Mouse (Mus musculus): ENCODE measurements around the gene Ptov1. TPM values are rescaled to one million over a fixed set of nuclear protein-coding genes. Genes with fewer than 3 reads are reported as not detected.

Gene Ptov1
- polyA plus RNA-seq, 1 experiment = 141 TPM

- 62% methylated on average over 7 of the region's 7 CpGs for WGBS
- TF ChIP-seq POLR2A (IDR thresholded peaks at IDR 0.05; ENCODE audit: low read depth, low read length) = no peak
- TF ChIP-seq CTCF (IDR thresholded peaks at IDR 0.05; ENCODE audit: extremely low read depth, insufficient read length, insufficient replicate concordance, low read depth, low read length) = no peak
- H3K4me1 ChIP-seq (ENCODE audit: control insufficient read depth, insufficient read depth, insufficient read length, low read length) = peaks cover 26% of the 10 kb centered on the region
- no peaks in the 10 kb centered on the region for H3K27me3 ChIP-seq (ENCODE audit: control insufficient read depth, insufficient read depth, low read length)
- H3K4me3 ChIP-seq (ENCODE audit: low read depth, low read length) = no peak overlapping the region
- H3K36me3 ChIP-seq (ENCODE audit: control insufficient read depth, insufficient read depth, low read length) = peaks cover 3% of the 10 kb centered on the region; the same call in 1 of the 2 replicates
- no peak overlapping the region for H3K27ac ChIP-seq (ENCODE audit: insufficient read depth, low read depth, low read length)
These were observed 25.6 kb upstream of the Ptov1 start for GRCm38 (mm10) chr7:44895206-44895592.

- Histone ChIP-seq H3K27me3 (ENCODE audit: control insufficient read depth, insufficient read depth, low read length) (no peaks in the 10 kb centered on the region), H3K4me3 (ENCODE audit: low read depth, low read length) (no peak overlapping the region), H3K27ac (ENCODE audit: insufficient read depth, low read depth, low read length) (no peak overlapping the region), H3K4me1 (ENCODE audit: control insufficient read depth, insufficient read depth, insufficient read length, low read length) (peaks cover 27% of the 10 kb centered on the region), H3K36me3 (ENCODE audit: control insufficient read depth, insufficient read depth, low read length) (peaks cover 3% of the 10 kb centered on the region)
- no peak for TF ChIP-seq POLR2A (IDR thresholded peaks at IDR 0.05; ENCODE audit: low read depth, low read length)
- no peak for TF ChIP-seq CTCF (IDR thresholded peaks at IDR 0.05; ENCODE audit: extremely low read depth, insufficient read length, insufficient replicate concordance, low read depth, low read length)
- 85% methylated on average over 3 of the region's 3 CpGs for WGBS
These were observed 24.6 kb upstream of the Ptov1 start for GRCm38 (mm10) chr7:44894175-44894574.

- peaks cover 19% of the 10 kb centered on the region for H3K4me1 ChIP-seq (ENCODE audit: control insufficient read depth, insufficient read depth, insufficient read length, low read length)
- no peak for TF ChIP-seq CTCF (IDR thresholded peaks at IDR 0.05; ENCODE audit: extremely low read depth, insufficient read length, insufficient replicate concordance, low read depth, low read length)
- no peak for TF ChIP-seq POLR2A (IDR thresholded peaks at IDR 0.05; ENCODE audit: low read depth, low read length)
- WGBS = 24% methylated on average over 8 of the region's 8 CpGs
- H3K4me3 ChIP-seq (ENCODE audit: low read depth, low read length) = no peak overlapping the region
- H3K27ac ChIP-seq (ENCODE audit: insufficient read depth, low read depth, low read length) = peak overlapping the region; percentile 19; the same call in 1 of the 2 replicates
- peaks cover 9% of the 10 kb centered on the region for H3K36me3 ChIP-seq (ENCODE audit: control insufficient read depth, insufficient read depth, low read length)
- H3K27me3 ChIP-seq (ENCODE audit: control insufficient read depth, insufficient read depth, low read length) = no peaks in the 10 kb centered on the region
These were observed 23.6 kb upstream of the Ptov1 start for GRCm38 (mm10) chr7:44893197-44893596.

- peaks cover 19% of the 10 kb centered on the region for H3K4me1 ChIP-seq (ENCODE audit: control insufficient read depth, insufficient read depth, insufficient read length, low read length)
- H3K4me3 ChIP-seq (ENCODE audit: low read depth, low read length) = peak within 1 kb of the TSS; percentile 89
- peak within 1 kb of the TSS; percentile 89 for H3K27ac ChIP-seq (ENCODE audit: insufficient read depth, low read depth, low read length)
- WGBS = under 1% methylated on average over 56 of the region's 56 CpGs
- no peaks in the 10 kb centered on the region for H3K27me3 ChIP-seq (ENCODE audit: control insufficient read depth, insufficient read depth, low read length)
- H3K36me3 ChIP-seq (ENCODE audit: control insufficient read depth, insufficient read depth, low read length) = peaks cover 9% of the 10 kb centered on the region
- TF ChIP-seq CTCF (IDR thresholded peaks at IDR 0.05; ENCODE audit: extremely low read depth, insufficient read length, insufficient replicate concordance, low read depth, low read length) = no peak
- TF ChIP-seq POLR2A (IDR thresholded peaks at IDR 0.05; ENCODE audit: low read depth, low read length) = peak; percentile 74
These were observed 22.8 kb upstream of the Ptov1 start, which contains the start of gene Med25 for GRCm38 (mm10) chr7:44892276-44892921. Gene Med25 (minus strand): TSS chr7:44892712.

GRCm38 (mm10) chr7:44891611-44892010 lies 22.0 kb upstream of the Ptov1 start:
- WGBS = 12% methylated on average over 6 of the region's 6 CpGs
- peaks cover 9% of the 10 kb centered on the region for H3K36me3 ChIP-seq (ENCODE audit: control insufficient read depth, insufficient read depth, low read length)
- peaks cover 17% of the 10 kb centered on the region for H3K4me1 ChIP-seq (ENCODE audit: control insufficient read depth, insufficient read depth, insufficient read length, low read length)
- peak overlapping the region; percentile 89 for H3K4me3 ChIP-seq (ENCODE audit: low read depth, low read length)
- no peaks in the 10 kb centered on the region for H3K27me3 ChIP-seq (ENCODE audit: control insufficient read depth, insufficient read depth, low read length)
- TF ChIP-seq CTCF (IDR thresholded peaks at IDR 0.05; ENCODE audit: extremely low read depth, insufficient read length, insufficient replicate concordance, low read depth, low read length) (no peak), POLR2A (IDR thresholded peaks at IDR 0.05; ENCODE audit: low read depth, low read length) (no peak)
- H3K27ac ChIP-seq (ENCODE audit: insufficient read depth, low read depth, low read length) = peak overlapping the region; percentile 33

- TF ChIP-seq POLR2A (IDR thresholded peaks at IDR 0.05; ENCODE audit: low read depth, low read length) (no peak), CTCF (IDR thresholded peaks at IDR 0.05; ENCODE audit: extremely low read depth, insufficient read length, insufficient replicate concordance, low read depth, low read length) (no peak)
- Histone ChIP-seq H3K4me1 (ENCODE audit: control insufficient read depth, insufficient read depth, insufficient read length, low read length) (peaks cover 15% of the 10 kb centered on the region), H3K36me3 (ENCODE audit: control insufficient read depth, insufficient read depth, low read length) (peaks cover 11% of the 10 kb centered on the region), H3K27ac (ENCODE audit: insufficient read depth, low read depth, low read length) (no peak overlapping the region; the same call in 1 of the 2 replicates), H3K27me3 (ENCODE audit: control insufficient read depth, insufficient read depth, low read length) (no peaks in the 10 kb centered on the region), H3K4me3 (ENCODE audit: low read depth, low read length) (peak overlapping the region; percentile 89; the same call in 1 of the 2 replicates)
- 22% methylated on average over 4 of the region's 4 CpGs for WGBS
These were observed 21.1 kb upstream of the Ptov1 start for GRCm38 (mm10) chr7:44890737-44891136.

- peaks cover 12% of the 10 kb centered on the region for H3K4me1 ChIP-seq (ENCODE audit: control insufficient read depth, insufficient read depth, insufficient read length, low read length)
- TF ChIP-seq POLR2A (IDR thresholded peaks at IDR 0.05; ENCODE audit: low read depth, low read length) (no peak), CTCF (IDR thresholded peaks at IDR 0.05; ENCODE audit: extremely low read depth, insufficient read length, insufficient replicate concordance, low read depth, low read length) (no peak)
- no peaks in the 10 kb centered on the region for H3K27me3 ChIP-seq (ENCODE audit: control insufficient read depth, insufficient read depth, low read length)
- H3K4me3 ChIP-seq (ENCODE audit: low read depth, low read length) = peak overlapping the region; percentile 17; the same call in 1 of the 2 replicates
- WGBS = 36% methylated on average over 7 of the region's 7 CpGs
- H3K27ac ChIP-seq (ENCODE audit: insufficient read depth, low read depth, low read length) = no peak overlapping the region
- H3K36me3 ChIP-seq (ENCODE audit: control insufficient read depth, insufficient read depth, low read length) = peaks cover 15% of the 10 kb centered on the region
These were observed 20.6 kb upstream of the Ptov1 start for GRCm38 (mm10) chr7:44890180-44890579.
